Mouse (Mus musculus) neural tube, embryonic 10.5 days (tissue): ENCODE data around the gene Itga5.

Experiments
- DNase-seq: peaks from one replicate; pipeline ENCODE4 v3.0.0-alpha.2; 2017; ENCODE audit warnings: low spot score; ENCODE audit errors: extremely low spot score

Itga5 gene

GRCm38 (mm10) chr15:103365471-103366375 lies 840 bp downstream of the Itga5 start:
- DNase-seq = peak; percentile 74

DNA sequence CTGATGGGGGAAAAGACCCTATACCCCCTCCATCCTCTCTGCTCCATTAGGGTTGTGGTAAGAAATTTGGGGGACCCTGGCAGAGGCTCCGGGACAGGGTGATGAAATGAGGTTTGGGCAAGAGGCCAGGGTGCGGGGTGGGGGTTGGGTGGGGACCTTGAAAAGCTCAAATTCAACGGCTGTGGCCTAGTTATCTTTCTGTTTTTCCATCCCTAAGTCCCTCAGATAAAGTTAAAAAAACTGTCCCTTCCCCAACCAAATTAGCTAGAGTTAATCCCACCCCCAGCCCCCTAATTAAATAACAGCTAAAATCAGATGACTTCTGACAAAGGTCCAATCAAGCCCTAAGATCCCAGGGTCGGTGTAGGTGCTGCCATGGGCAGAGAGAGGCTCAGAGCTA lies 1.8 kb downstream of the Itga5 start:
- DNase-seq = no peak

GRCm38 (mm10) chr15:103363809-103364208 lies 2.8 kb downstream of the Itga5 start:
- DNase-seq = no peak

- DNase-seq = no peak
Observed at GRCm38 (mm10) chr15:103362950-103363349, 3.6 kb downstream of the Itga5 start.

DNA sequence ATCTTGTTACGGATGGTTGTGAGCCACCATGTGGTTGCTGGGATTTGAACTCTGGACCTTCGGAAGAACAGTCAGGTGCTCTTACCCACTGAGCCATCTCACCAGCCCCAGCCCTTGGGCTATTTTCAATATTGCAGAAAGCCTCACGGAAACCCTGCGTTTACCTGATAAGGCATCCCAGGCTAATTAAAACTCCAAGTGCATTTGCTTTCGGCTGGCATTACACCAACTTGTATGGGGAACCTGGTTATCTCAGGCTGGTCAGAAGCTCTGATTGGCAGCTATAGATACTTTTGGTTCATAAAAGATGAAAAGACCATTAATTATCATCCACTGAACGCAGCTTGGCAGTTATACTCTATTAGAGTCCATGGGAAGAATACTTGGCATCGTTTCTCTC lies 4.2 kb downstream of the Itga5 start:
- DNase-seq = no peak

GRCm38 (mm10) chr15:103361269-103361668 lies 5.3 kb downstream of the Itga5 start:
- no peak for DNase-seq

DNA sequence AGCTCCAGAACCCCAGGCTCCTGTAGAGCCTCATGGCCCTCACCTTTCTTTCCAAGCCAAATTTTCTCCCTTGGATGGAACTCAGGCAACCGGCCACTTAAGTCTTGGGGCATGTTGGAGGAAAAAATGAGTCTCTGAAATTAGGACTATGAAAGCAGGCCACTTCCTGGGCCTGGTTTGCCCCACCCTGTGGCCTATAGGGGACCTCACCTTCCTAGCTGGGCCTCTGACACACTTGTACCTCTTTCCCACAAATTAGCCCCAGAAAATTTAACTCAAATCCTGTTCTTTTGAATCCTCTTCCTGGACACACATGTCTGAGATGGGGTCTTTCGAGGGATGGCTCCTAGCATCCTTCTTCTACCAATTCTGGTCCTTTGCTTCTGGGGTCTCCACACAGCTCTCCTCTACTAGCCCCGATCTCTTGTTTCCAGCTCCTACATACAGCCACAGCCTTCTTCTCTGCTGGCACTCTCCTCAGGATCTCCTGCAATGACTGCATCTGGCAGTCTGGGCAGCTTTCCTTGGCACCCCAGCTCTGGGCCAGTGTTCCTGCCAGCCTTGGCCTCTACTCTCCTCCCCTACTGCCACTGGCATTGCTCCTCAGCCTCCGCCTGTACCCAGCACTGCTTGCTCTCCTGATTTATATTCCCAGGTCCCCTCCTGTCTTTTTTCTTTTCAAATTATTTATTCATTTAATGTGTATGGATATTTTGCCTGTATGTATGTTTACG lies 6.5 kb downstream of the Itga5 start:
- DNase-seq = no peak

DNA sequence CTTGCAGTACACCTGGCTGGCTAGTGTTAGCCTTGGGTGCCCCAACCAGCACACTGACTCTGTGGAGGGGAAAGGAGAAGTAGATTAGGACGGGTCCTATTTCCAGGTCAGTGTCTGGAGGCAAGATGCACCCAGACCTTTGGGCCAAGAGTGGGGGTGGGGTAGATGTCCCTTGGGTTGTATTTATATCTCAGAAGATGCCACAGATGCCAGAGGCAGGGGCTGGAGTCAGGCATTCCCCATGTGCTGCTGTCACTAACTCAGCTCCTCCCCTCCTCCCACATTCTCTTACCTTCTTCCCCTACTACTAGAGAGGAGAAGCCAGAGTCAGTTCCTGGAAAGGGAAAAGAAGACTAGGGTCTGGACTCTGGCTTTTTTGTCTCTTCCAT lies 7.4 kb downstream of the Itga5 start:
- no peak for DNase-seq

DNA sequence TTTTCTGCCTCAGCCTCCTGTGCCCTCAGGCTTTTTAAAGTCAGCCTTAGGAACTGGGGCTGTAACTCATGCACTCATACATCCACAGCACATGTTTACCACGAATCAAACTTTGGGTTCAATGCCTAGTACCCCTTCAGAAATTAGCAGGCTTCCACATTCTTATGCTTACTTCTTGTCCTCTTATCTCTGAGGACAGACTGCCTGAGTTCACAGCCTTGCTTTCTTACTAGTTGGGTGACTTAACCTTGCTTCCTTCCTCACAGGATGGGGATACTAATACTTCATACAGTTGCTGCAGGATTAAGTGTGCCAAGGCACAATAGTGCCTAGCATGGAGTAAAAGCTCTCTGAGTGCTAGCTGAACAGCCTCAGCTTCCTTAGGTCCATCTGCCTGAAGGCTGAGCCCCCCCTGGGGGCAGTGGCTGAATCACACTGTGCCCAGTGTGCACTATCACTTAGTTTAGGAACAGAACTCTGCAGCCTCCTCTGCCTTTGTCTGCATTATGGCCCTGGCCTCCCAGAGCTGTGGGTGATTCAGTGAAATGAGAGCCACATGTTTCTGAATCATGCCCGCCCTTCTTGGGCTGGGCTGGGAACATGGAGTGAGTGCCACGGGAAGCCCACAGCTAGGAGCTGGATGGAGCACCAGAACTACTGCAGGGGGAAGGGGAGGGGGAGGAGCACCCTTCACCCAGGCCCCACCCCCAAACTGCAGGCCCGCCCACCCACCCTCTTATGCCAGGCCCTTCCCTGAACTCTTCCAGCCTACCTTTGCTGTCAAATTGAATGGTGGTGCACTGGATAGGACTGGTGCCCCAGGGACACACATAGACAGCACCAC lies 8.1 kb downstream of the Itga5 start:
- DNase-seq = no peak

DNA sequence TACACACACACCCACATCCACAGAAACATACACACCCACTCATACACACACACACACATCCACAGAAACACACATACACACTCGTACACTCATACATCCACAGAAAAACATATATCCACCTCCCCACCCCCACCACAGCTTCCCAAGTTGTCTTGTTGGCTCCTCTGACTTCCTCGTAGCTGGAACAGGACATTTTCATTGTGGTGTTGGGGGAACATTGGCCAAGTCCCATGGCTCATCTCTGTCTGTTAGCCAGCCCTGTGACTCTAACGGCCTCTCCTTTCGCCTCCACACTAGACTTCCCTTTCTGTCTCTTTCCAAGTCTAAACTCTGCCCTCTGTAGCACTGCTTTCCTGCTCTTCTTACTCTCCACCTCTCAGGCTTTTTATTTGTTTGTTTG lies 8.7 kb downstream of the Itga5 start:
- no peak for DNase-seq

DNA sequence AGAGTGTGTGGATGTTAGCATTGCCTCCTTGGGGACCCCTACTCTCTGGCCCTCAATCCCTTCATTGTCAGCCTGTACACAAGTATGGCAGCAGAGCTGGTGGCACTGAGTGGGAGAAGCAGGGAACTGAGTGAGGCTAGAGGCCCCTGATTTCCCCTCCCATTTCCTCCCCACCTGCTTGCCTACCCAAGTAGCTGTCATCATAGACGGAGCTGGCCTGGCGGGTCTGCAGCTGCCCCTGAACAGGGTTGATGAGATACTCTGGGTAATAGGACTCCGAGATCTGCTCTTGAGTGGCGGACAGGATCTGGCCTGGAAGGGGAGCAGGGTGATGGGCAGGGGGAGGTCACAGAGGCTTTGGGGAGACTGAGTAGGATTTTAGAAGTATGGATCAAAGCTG lies 10.4 kb downstream of the Itga5 start:
- DNase-seq = no peak

DNA sequence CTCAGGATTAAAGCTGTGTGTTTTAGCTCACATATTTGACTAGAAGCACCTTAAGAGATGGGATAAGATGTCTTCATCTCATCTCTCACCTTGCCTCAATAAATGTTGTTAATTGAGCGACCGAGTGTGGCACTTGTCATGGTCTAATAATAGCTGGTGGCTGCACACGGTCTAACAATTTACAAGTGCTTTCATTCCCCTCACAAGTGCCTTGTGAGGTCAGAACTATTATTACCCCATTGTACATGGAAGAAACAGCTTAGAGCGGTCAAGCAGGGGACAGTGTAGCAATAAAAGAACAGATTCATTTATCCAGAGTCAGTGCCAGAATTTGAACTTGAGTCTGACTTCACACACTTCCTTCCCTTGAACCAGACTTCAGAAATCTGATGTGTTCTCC lies 11.1 kb downstream of the Itga5 start:
- no peak for DNase-seq

GRCm38 (mm10) chr15:103354690-103355089 lies 11.9 kb downstream of the Itga5 start:
- DNase-seq = no peak

- DNase-seq = no peak
Observed at GRCm38 (mm10) chr15:103353511-103354256, 12.9 kb downstream of the Itga5 start.

DNA sequence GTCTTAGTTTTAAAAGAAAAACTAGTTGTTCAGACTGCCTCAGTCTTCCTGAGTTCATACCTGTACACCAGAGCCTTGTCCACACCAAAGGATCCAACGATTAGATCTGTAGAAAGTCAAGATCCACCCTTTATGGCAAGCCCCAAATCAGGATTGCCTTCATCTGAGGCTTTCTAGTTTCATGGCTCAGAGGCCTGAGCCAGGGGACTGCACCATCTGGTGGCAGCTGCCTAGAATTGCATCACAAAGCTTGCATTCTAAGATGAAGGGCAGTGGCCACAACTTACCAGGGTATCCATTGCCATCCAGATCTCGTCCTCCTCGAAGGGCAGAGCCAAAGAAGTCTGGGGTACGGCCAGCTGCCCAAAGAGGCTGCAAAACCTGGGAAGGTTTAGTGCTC lies 13.7 kb downstream of the Itga5 start:
- peak; percentile 59 for DNase-seq

DNA sequence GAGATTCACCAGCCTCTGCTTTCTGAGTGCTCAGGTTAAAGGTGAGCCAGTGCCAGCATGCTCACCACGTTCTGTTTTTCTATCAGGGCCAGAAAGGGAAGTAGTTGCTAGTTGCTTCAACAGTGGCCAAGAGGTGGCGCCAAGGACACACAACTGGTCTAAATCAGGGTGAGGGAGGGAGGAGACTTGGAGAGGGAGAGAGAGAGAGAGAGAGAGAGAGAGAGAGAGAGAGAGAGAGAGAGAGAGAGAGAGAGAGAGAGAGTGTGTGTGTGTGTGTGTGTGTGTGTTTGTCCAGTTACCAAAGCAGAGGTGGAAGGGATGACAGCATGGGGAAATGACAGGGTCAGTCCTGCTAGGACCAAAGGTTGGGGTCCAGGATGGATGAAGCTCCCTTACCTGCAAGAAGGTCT lies 19.3 kb downstream of the Itga5 start:
- DNase-seq = no peak

GRCm38 (mm10) chr15:103345789-103346188 lies 20.8 kb downstream of the Itga5 start:
- no peak for DNase-seq

DNA sequence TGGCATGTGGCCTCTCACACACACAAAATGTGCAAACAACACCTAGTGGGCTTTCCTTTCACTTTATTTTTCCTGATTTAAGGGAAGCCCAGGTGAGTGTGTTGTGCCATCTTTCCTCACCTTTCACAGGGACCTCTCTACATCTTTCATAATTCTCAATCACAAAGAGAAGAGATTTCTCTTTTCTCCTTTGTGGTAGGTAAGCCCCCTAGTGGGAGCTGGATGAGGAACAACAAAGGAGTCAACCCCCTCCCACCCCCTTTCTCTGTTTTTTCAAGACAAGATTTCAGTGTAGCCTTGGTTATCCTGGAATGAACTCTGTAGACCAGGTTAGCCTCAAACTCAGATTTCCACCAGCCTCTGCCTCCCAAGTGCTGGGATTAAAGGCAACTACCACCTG lies 23.0 kb downstream of the Itga5 start:
- DNase-seq = no peak

GRCm38 (mm10) chr15:103343008-103343407 lies 23.6 kb downstream of the Itga5 start:
- DNase-seq = no peak

DNA sequence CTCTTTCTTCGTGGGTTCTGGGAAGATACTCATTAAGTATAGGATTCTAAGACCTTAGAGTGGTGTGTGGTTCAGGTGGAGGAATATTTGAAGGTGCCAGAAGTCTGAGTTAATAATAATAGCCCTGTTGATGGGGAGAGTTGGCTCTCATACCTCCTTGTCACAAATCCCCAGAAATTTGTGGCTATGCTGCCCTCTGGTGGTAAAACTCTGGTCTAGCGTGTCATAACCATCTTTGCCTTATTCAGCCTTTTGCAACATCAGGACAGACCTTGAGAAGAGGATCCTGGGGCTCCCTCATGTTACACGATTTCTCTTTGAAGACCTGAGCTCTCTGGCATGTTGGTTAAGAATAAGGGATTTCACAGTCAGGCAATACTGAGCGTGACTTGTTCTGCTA lies 24.1 kb downstream of the Itga5 start:
- DNase-seq = peak; percentile 79

DNA sequence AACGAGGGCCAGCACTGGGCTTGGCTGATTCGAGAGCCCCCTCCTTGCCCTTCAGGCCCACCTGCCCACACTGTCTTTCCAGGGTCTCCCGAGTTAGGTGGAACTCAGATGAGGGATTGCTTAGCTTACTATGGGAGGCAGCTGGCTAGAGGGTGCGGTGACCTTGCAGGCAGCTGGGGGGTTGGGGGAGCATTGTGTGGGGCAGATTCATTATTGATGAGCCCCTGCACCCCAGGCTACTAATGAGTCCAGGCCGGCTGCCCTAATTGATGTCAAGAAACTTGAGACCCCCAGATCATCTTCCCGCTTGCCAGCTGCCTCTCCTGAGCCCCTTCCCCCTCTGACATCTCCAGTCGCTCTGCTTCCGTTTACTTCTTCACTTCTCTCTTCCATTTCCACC lies 25.0 kb downstream of the Itga5 start:
- DNase-seq = no peak
